ENCODE assay signal across 23 mouse cellular contexts in the genomic region with DNA sequence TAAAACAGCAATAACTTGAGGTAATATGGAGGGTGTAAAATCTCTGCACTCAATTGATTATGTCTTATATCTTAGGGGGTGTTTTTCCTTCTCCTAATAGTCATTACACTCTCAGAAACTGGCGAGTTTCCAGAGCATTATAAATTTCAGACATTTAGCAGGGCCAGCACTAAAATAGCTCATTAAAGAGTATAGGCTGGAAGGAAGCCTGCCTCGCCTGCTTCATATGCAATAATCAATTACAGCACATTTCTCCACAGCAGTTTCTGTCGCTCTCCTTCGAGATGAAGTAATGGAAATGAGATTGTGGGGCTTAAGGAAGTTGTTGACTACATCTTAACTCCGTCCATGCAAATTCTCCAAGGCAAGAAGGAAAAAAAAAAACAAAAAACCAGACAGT.
DNase-seq lines count a peak whose midpoint lies in the region; ATAC-seq and TF ChIP-seq lines count a peak whose summit lies in the region.
"Had no signal": no experiment of that assay in that cellular context is flagged by ENCODE, and none has a peak within 500 bp of the region (broad histone marks: within the 10 kb centered on the region; RNA-seq: fewer than 3 reads in every experiment).

No protein-coding gene starts in this region.

- no peak overlapping the region for H3K4me3 ChIP-seq in embryonic facial prominence, embryonic 14.5 days (ENCODE audit: low read depth, low read length)
- no peak overlapping the region for H3K4me3 ChIP-seq in embryonic facial prominence, embryonic 10.5 days
- no peak overlapping the region for H3K4me3 ChIP-seq in hindbrain, embryonic 15.5 days
- no peak overlapping the region for H3K4me3 ChIP-seq in hindbrain, postnatal 0 days (ENCODE audit: low read length)
- H3K4me3 ChIP-seq in midbrain, postnatal 0 days (ENCODE audit: low read depth, low read length), result no peak overlapping the region
- no peak overlapping the region for H3K4me3 ChIP-seq in midbrain, embryonic 16.5 days (ENCODE audit: low read depth, low read length)
- no peak overlapping the region for H3K4me3 ChIP-seq in limb, embryonic 15.5 days
- H3K4me3 ChIP-seq in layer of hippocampus, adult 2 months, result no peak overlapping the region
- H3K4me3 ChIP-seq: embryonic facial prominence, embryonic 15.5 days; gastrocnemius, adult 2 months; hindbrain, embryonic 12.5 days had no signal

- ATAC-seq in embryonic facial prominence, embryonic 14.5 days (ENCODE audit: low read depth), result peak; percentile 55; the same call in 1 of the 2 replicates
- no peak for ATAC-seq in hindbrain, embryonic 15.5 days (ENCODE audit: low FRiP score, low read depth)
- no peak for ATAC-seq in hindbrain, postnatal 0 days
- ATAC-seq in midbrain, postnatal 0 days (ENCODE audit: low FRiP score), result no peak
- no peak for ATAC-seq in midbrain, embryonic 16.5 days
- no peak; the same call in 1 of the 2 replicates for ATAC-seq in limb, embryonic 15.5 days (ENCODE audit: insufficient number of reproducible peaks, low FRiP score, low TSS enrichment, low read depth)
- ATAC-seq: activated CD4-positive, CD25-positive, alpha-beta regulatory T cell, adult 4 months; forebrain, embryonic 14.5 days had no signal

- no peak overlapping the region for H3K9ac ChIP-seq in embryonic facial prominence, embryonic 14.5 days (ENCODE audit: low read depth, low read length)
- H3K9ac ChIP-seq in hindbrain, embryonic 15.5 days, result no peak overlapping the region
- H3K9ac ChIP-seq in hindbrain, postnatal 0 days (replicated peaks; ENCODE audit: low read length), result no peak overlapping the region
- H3K9ac ChIP-seq in midbrain, postnatal 0 days (replicated peaks; ENCODE audit: low read length, poor library complexity, severe bottlenecking), result no peak overlapping the region
- H3K9ac ChIP-seq in midbrain, embryonic 16.5 days (ENCODE audit: low read depth, low read length), result no peak overlapping the region
- H3K9ac ChIP-seq in limb, embryonic 15.5 days, result no peak overlapping the region
- H3K9ac ChIP-seq: embryonic facial prominence, embryonic 15.5 days; hindbrain, embryonic 12.5 days had no signal

- peak; percentile 65 for DNase-seq in embryonic facial prominence, embryonic 14.5 days (ENCODE audit: low spot score)
- DNase-seq in embryonic facial prominence, embryonic 10.5 days (ENCODE audit: low spot score), result no peak
- DNase-seq in hindbrain, postnatal 0 days (ENCODE audit: low spot score), result no peak
- peak; percentile 42 for DNase-seq in midbrain, postnatal 0 days (ENCODE audit: low spot score)
- DNase-seq in layer of hippocampus, adult 2 months (ENCODE audit: low spot score in 2 of 2), result no peak
- DNase-seq: adrenal gland, adult 8-10 months; adrenal gland, postnatal 25 days; cerebellum, adult 11-12 months; cerebellum, adult 8-10 months; cerebellum, postnatal 10 days; cerebellum, postnatal 36 days; embryo, embryonic 11 days; gastrocnemius, adult 2 months; gastrocnemius, postnatal 14 days; heart, adult 11 months had no signal

- H3K27me3 ChIP-seq in embryonic facial prominence, embryonic 14.5 days (replicated peaks; ENCODE audit: control insufficient read depth, insufficient read depth, low read length), result no peaks in the 10 kb centered on the region
- H3K27me3 ChIP-seq in embryonic facial prominence, embryonic 10.5 days (replicated peaks; ENCODE audit: low read depth, poor library complexity, severe bottlenecking), result no peaks in the 10 kb centered on the region
- no peaks in the 10 kb centered on the region for H3K27me3 ChIP-seq in hindbrain, embryonic 15.5 days
- H3K27me3 ChIP-seq in hindbrain, postnatal 0 days (ENCODE audit: insufficient read depth, low read length), result no peaks in the 10 kb centered on the region
- H3K27me3 ChIP-seq in midbrain, postnatal 0 days (ENCODE audit: insufficient read depth, low read length), result no peaks in the 10 kb centered on the region
- no peaks in the 10 kb centered on the region for H3K27me3 ChIP-seq in midbrain, embryonic 16.5 days (ENCODE audit: control insufficient read depth, insufficient read depth, low read depth, low read length)
- no peaks in the 10 kb centered on the region for H3K27me3 ChIP-seq in limb, embryonic 15.5 days
- H3K27me3 ChIP-seq: embryonic facial prominence, embryonic 15.5 days; hindbrain, embryonic 12.5 days had no signal

- no peaks in the 10 kb centered on the region for H3K9me3 ChIP-seq in embryonic facial prominence, embryonic 14.5 days (ENCODE audit: control insufficient read depth, low read length)
- no peaks in the 10 kb centered on the region for H3K9me3 ChIP-seq in embryonic facial prominence, embryonic 10.5 days
- H3K9me3 ChIP-seq in hindbrain, embryonic 15.5 days, result no peaks in the 10 kb centered on the region
- H3K9me3 ChIP-seq in hindbrain, postnatal 0 days (ENCODE audit: low read length), result no peaks in the 10 kb centered on the region
- H3K9me3 ChIP-seq in midbrain, postnatal 0 days (ENCODE audit: low read length), result no peaks in the 10 kb centered on the region
- H3K9me3 ChIP-seq in midbrain, embryonic 16.5 days (replicated peaks; ENCODE audit: control insufficient read depth, low read length, poor library complexity, severe bottlenecking), result no peaks in the 10 kb centered on the region
- H3K9me3 ChIP-seq in limb, embryonic 15.5 days, result no peaks in the 10 kb centered on the region
- H3K9me3 ChIP-seq: embryonic facial prominence, embryonic 15.5 days; hindbrain, embryonic 12.5 days had no signal

- no peak overlapping the region for H3K4me2 ChIP-seq in embryonic facial prominence, embryonic 14.5 days (ENCODE audit: low read depth, low read length)
- no peak overlapping the region for H3K4me2 ChIP-seq in hindbrain, embryonic 15.5 days
- no peak overlapping the region for H3K4me2 ChIP-seq in hindbrain, postnatal 0 days (ENCODE audit: low read depth, low read length)
- H3K4me2 ChIP-seq in midbrain, postnatal 0 days (ENCODE audit: low read depth, low read length, poor library complexity, severe bottlenecking), result no peak overlapping the region
- no peak overlapping the region for H3K4me2 ChIP-seq in midbrain, embryonic 16.5 days (ENCODE audit: low read length)
- H3K4me2 ChIP-seq in limb, embryonic 15.5 days, result peak overlapping the region; percentile 24; the same call in 1 of the 2 replicates
- H3K4me2 ChIP-seq: embryonic facial prominence, embryonic 15.5 days; heart, embryonic 11.5 days; hindbrain, embryonic 12.5 days had no signal

- no peak overlapping the region for H3K27ac ChIP-seq in embryonic facial prominence, embryonic 14.5 days (replicated peaks; ENCODE audit: low read depth, low read length)
- no peak overlapping the region for H3K27ac ChIP-seq in embryonic facial prominence, embryonic 10.5 days (replicated peaks)
- H3K27ac ChIP-seq in hindbrain, embryonic 15.5 days (replicated peaks), result 0 out of 2 replicates have a peak overlapping the region, but pooled peaks have one; percentile 4
- H3K27ac ChIP-seq in hindbrain, postnatal 0 days, result no peak overlapping the region
- no peak overlapping the region for H3K27ac ChIP-seq in midbrain, postnatal 0 days (ENCODE audit: low read depth, low read length)
- no peak overlapping the region for H3K27ac ChIP-seq in midbrain, embryonic 16.5 days (ENCODE audit: low read length)
- 0 out of 2 replicates have a peak overlapping the region, but pooled peaks have one; percentile 50 for H3K27ac ChIP-seq in limb, embryonic 15.5 days
- no peak overlapping the region for H3K27ac ChIP-seq in layer of hippocampus, adult 2 months
- H3K27ac ChIP-seq: embryonic facial prominence, embryonic 15.5 days; gastrocnemius, adult 2 months; hindbrain, embryonic 12.5 days had no signal

- H3K36me3 ChIP-seq in embryonic facial prominence, embryonic 14.5 days (ENCODE audit: control insufficient read depth, insufficient read depth, low read length), result no peaks in the 10 kb centered on the region
- no peaks in the 10 kb centered on the region for H3K36me3 ChIP-seq in embryonic facial prominence, embryonic 10.5 days (replicated peaks)
- H3K36me3 ChIP-seq in hindbrain, embryonic 15.5 days, result no peaks in the 10 kb centered on the region
- no peaks in the 10 kb centered on the region for H3K36me3 ChIP-seq in hindbrain, postnatal 0 days (ENCODE audit: insufficient read depth, low read length)
- no peaks in the 10 kb centered on the region for H3K36me3 ChIP-seq in midbrain, postnatal 0 days (ENCODE audit: insufficient read depth, low read length)
- peaks cover 5% of the 10 kb centered on the region; the same call in 1 of the 2 replicates for H3K36me3 ChIP-seq in midbrain, embryonic 16.5 days (ENCODE audit: control insufficient read depth, insufficient read depth, low read length)
- no peaks in the 10 kb centered on the region for H3K36me3 ChIP-seq in limb, embryonic 15.5 days
- H3K36me3 ChIP-seq: embryonic facial prominence, embryonic 15.5 days; hindbrain, embryonic 12.5 days had no signal

- no peak for TF ChIP-seq CTCF in hindbrain, postnatal 0 days (IDR thresholded peaks at IDR 0.05; ENCODE audit: low read depth)
- no peak for TF ChIP-seq CTCF in midbrain, postnatal 0 days (IDR thresholded peaks at IDR 0.05)
- TF ChIP-seq CTCF in layer of hippocampus, adult 2 months (conservative IDR thresholded peaks at IDR 0.05), result no peak

- WGBS in embryonic facial prominence, embryonic 14.5 days, result 63% methylated on average over 5 of the region's 5 CpGs
- 85% methylated on average over 5 of the region's 5 CpGs for WGBS in embryonic facial prominence, embryonic 10.5 days
- WGBS in hindbrain, embryonic 15.5 days, result 56% methylated on average over 5 of the region's 5 CpGs
- WGBS in hindbrain, postnatal 0 days, result 57% methylated on average over 5 of the region's 5 CpGs
- WGBS in midbrain, postnatal 0 days, result 66% methylated on average over 5 of the region's 5 CpGs
- 69% methylated on average over 5 of the region's 5 CpGs for WGBS in midbrain, embryonic 16.5 days
- WGBS in limb, embryonic 15.5 days, result 26% methylated on average over 5 of the region's 5 CpGs

- no peaks in the 10 kb centered on the region; the same call in 1 of the 2 replicates for H3K4me1 ChIP-seq in embryonic facial prominence, embryonic 14.5 days (ENCODE audit: control insufficient read depth, insufficient read depth, low read length)
- no peaks in the 10 kb centered on the region for H3K4me1 ChIP-seq in embryonic facial prominence, embryonic 10.5 days
- H3K4me1 ChIP-seq in hindbrain, embryonic 15.5 days (replicated peaks), result 0 out of 2 replicates have a peak, but pooled peaks cover 5% of the 10 kb centered on the region
- H3K4me1 ChIP-seq in hindbrain, postnatal 0 days (ENCODE audit: insufficient read depth, low read length), result no peaks in the 10 kb centered on the region
- no peaks in the 10 kb centered on the region for H3K4me1 ChIP-seq in midbrain, postnatal 0 days (ENCODE audit: insufficient read depth, low read length)
- H3K4me1 ChIP-seq in midbrain, embryonic 16.5 days (ENCODE audit: control insufficient read depth, insufficient read depth, low read length), result no peaks in the 10 kb centered on the region; the same call in 1 of the 2 replicates
- peaks cover 5% of the 10 kb centered on the region; the same call in 1 of the 2 replicates for H3K4me1 ChIP-seq in limb, embryonic 15.5 days
- H3K4me1 ChIP-seq: embryonic facial prominence, embryonic 15.5 days; hindbrain, embryonic 12.5 days had no signal

Comparison
In these comparisons a context has a peak if more than half of its experiments do, and no peak if none do; other contexts are left out.
1. DNase-seq: peak in embryonic facial prominence, embryonic 14.5 days (single experiment) and midbrain, postnatal 0 days (single experiment); none in embryonic facial prominence, embryonic 10.5 days (single experiment), hindbrain, postnatal 0 days (single experiment) and layer of hippocampus, adult 2 months (0 of 2).
2. H3K27ac ChIP-seq: peak in hindbrain, embryonic 15.5 days (single experiment) and limb, embryonic 15.5 days (single experiment); none in embryonic facial prominence, embryonic 14.5 days (single experiment), embryonic facial prominence, embryonic 10.5 days (single experiment), hindbrain, postnatal 0 days (single experiment), midbrain, postnatal 0 days (single experiment), midbrain, embryonic 16.5 days (single experiment) and layer of hippocampus, adult 2 months (single experiment).